Mouse (Mus musculus): ENCODE results near the gene Nfkbid. TPM values are rescaled to one million over a fixed set of nuclear protein-coding genes. Genes with fewer than 3 reads are reported as not detected.

Nfkbid gene
- polyA plus RNA-seq, 1 experiment from 2014 or later = 1.5 TPM

GRCm38 (mm10) chr7:30434701-30435100, 13.2 kb downstream of the Nfkbid start:
- WGBS = 70% methylated on average over 10 of the region's 10 CpGs
- Histone ChIP-seq H3K4me3 (no peak overlapping the region), H3K4me1 (replicated peaks) (0 out of 2 replicates have a peak, but pooled peaks cover 3% of the 10 kb centered on the region), H3K27me3 (ENCODE audit: insufficient read depth, poor library complexity, severe bottlenecking) (peaks cover 30% of the 10 kb centered on the region), H3K36me3 (peaks cover 41% of the 10 kb centered on the region), H3K9me3 (no peaks in the 10 kb centered on the region), H3K27ac (no peak overlapping the region)
- DNase-seq (ENCODE audit: low spot score) = no peak

GRCm38 (mm10) chr7:30435156-30435555, 13.6 kb downstream of the Nfkbid start:
- WGBS = 45% methylated on average over 9 of the region's 9 CpGs
- no peak overlapping the region for H3K4me3 ChIP-seq
- no peaks in the 10 kb centered on the region for H3K9me3 ChIP-seq
- H3K4me1 ChIP-seq (replicated peaks) = 0 out of 2 replicates have a peak, but pooled peaks cover 3% of the 10 kb centered on the region
- no peak overlapping the region for H3K27ac ChIP-seq
- DNase-seq (ENCODE audit: low spot score) = no peak
- peaks cover 46% of the 10 kb centered on the region for H3K36me3 ChIP-seq
- peaks cover 35% of the 10 kb centered on the region for H3K27me3 ChIP-seq (ENCODE audit: insufficient read depth, poor library complexity, severe bottlenecking)

GRCm38 (mm10) chr7:30436879-30437278, 15.3 kb downstream of the Nfkbid start:
- H3K36me3 ChIP-seq = peaks cover 60% of the 10 kb centered on the region
- H3K4me1 ChIP-seq (replicated peaks) = 0 out of 2 replicates have a peak, but pooled peaks cover 3% of the 10 kb centered on the region
- 10% methylated on average over 10 of the region's 10 CpGs for WGBS
- no peak overlapping the region for H3K27ac ChIP-seq
- H3K27me3 ChIP-seq (ENCODE audit: insufficient read depth, poor library complexity, severe bottlenecking) = peaks cover 50% of the 10 kb centered on the region
- no peak overlapping the region for H3K4me3 ChIP-seq
- DNase-seq (ENCODE audit: low spot score) = no peak
- H3K9me3 ChIP-seq = no peaks in the 10 kb centered on the region

GRCm38 (mm10) chr7:30439734-30440133, 18.2 kb downstream of the Nfkbid start:
- Histone ChIP-seq H3K36me3 (peaks cover 73% of the 10 kb centered on the region), H3K4me1 (replicated peaks) (peaks cover 21% of the 10 kb centered on the region), H3K4me3 (no peak overlapping the region), H3K9me3 (no peaks in the 10 kb centered on the region), H3K27ac (no peak overlapping the region), H3K27me3 (ENCODE audit: insufficient read depth, poor library complexity, severe bottlenecking) (peaks cover 78% of the 10 kb centered on the region)
- DNase-seq (ENCODE audit: low spot score) = no peak
- WGBS = 78% methylated on average over 13 of the region's 13 CpGs

- Histone ChIP-seq H3K4me3 (no peak overlapping the region), H3K4me1 (replicated peaks) (peaks cover 31% of the 10 kb centered on the region), H3K9me3 (no peaks in the 10 kb centered on the region), H3K36me3 (peaks cover 63% of the 10 kb centered on the region), H3K27me3 (ENCODE audit: insufficient read depth, poor library complexity, severe bottlenecking) (peaks cover 81% of the 10 kb centered on the region), H3K27ac (no peak overlapping the region)
- peak; percentile 55 for DNase-seq (ENCODE audit: low spot score)
- 17% methylated on average over 5 of the region's 5 CpGs for whole genome bisulfite sequencing
Observed at GRCm38 (mm10) chr7:30440697-30441096, 19.2 kb downstream of the Nfkbid start.

GRCm38 (mm10) chr7:30443696-30444095, 22.2 kb downstream of the Nfkbid start:
- Histone ChIP-seq H3K27ac (no peak overlapping the region), H3K27me3 (ENCODE audit: insufficient read depth, poor library complexity, severe bottlenecking) (peaks cover 73% of the 10 kb centered on the region)
- no peak for DNase-seq (ENCODE audit: low spot score)

GRCm38 (mm10) chr7:30444154-30444970, 22.8 kb downstream of the Nfkbid start:
- Histone ChIP-seq H3K9me3 (peaks cover 21% of the 10 kb centered on the region; the same call in 1 of the 2 replicates), H3K27ac (peak overlapping the region; percentile 90), H3K36me3 (peaks cover 39% of the 10 kb centered on the region), H3K4me1 (replicated peaks) (peaks cover 31% of the 10 kb centered on the region), H3K27me3 (ENCODE audit: insufficient read depth, poor library complexity, severe bottlenecking) (peaks cover 73% of the 10 kb centered on the region), H3K4me3 (peak overlapping the region; percentile 79)
- WGBS = under 1% methylated on average over 38 of the region's 38 CpGs
- peak; percentile 80 for DNase-seq (ENCODE audit: low spot score)

More at GRCm38 (mm10) chr7:30443696-30444095, 22.2 kb downstream of the Nfkbid start:
- 23% methylated on average over 9 of the region's 9 CpGs for WGBS
- Histone ChIP-seq H3K36me3 (peaks cover 45% of the 10 kb centered on the region), H3K9me3 (peaks cover 21% of the 10 kb centered on the region; the same call in 1 of the 2 replicates), H3K4me1 (replicated peaks) (peaks cover 31% of the 10 kb centered on the region), H3K4me3 (peak overlapping the region; percentile 79)

GRCm38 (mm10) chr7:30444971-30445751, 23.6 kb downstream of the Nfkbid start, which contains the start of gene Aplp1:
TSS of gene Aplp1 (minus strand) at chr7:30445535.
- WGBS = under 1% methylated on average over 65 of the region's 72 CpGs
- H3K36me3 ChIP-seq = peaks cover 32% of the 10 kb centered on the region
- H3K4me1 ChIP-seq (replicated peaks) = peaks cover 31% of the 10 kb centered on the region
- H3K27me3 ChIP-seq (ENCODE audit: insufficient read depth, poor library complexity, severe bottlenecking) = peaks cover 66% of the 10 kb centered on the region
- H3K4me3 ChIP-seq = peak within 1 kb of the TSS; percentile 79
- peak; percentile 79 for DNase-seq (ENCODE audit: low spot score)
- peaks cover 21% of the 10 kb centered on the region; the same call in 1 of the 2 replicates for H3K9me3 ChIP-seq
- H3K27ac ChIP-seq = peak within 1 kb of the TSS; percentile 90

- WGBS = 78% methylated on average over 7 of the region's 7 CpGs
- H3K4me1 ChIP-seq (replicated peaks) = peaks cover 22% of the 10 kb centered on the region
- DNase-seq (ENCODE audit: low spot score) = no peak
- H3K27ac ChIP-seq = no peak overlapping the region
- no peak overlapping the region for H3K4me3 ChIP-seq
- 0 out of 2 replicates have a peak, but pooled peaks cover 3% of the 10 kb centered on the region for H3K36me3 ChIP-seq
- H3K9me3 ChIP-seq = peaks cover 21% of the 10 kb centered on the region; the same call in 1 of the 2 replicates
- H3K27me3 ChIP-seq (ENCODE audit: insufficient read depth, poor library complexity, severe bottlenecking) = peaks cover 67% of the 10 kb centered on the region
Observed at GRCm38 (mm10) chr7:30450241-30450640, 28.7 kb downstream of the Nfkbid start.

GRCm38 (mm10) chr7:30453327-30453726, 31.8 kb downstream of the Nfkbid start:
- H3K4me3 ChIP-seq = peak overlapping the region; percentile 32

GRCm38 (mm10) chr7:30453766-30454165, 32.2 kb downstream of the Nfkbid start:
- 2% methylated on average over 25 of the region's 25 CpGs for WGBS
- Histone ChIP-seq H3K9me3 (no peaks in the 10 kb centered on the region), H3K36me3 (no peaks in the 10 kb centered on the region), H3K27me3 (ENCODE audit: insufficient read depth, poor library complexity, severe bottlenecking) (peaks cover 86% of the 10 kb centered on the region), H3K27ac (no peak overlapping the region), H3K4me3 (peak overlapping the region; percentile 32), H3K4me1 (replicated peaks) (peaks cover 40% of the 10 kb centered on the region)
- DNase-seq (ENCODE audit: low spot score) = no peak

More at GRCm38 (mm10) chr7:30453327-30453726, 31.8 kb downstream of the Nfkbid start:
- DNase-seq (ENCODE audit: low spot score) = no peak
- 14% methylated on average over 25 of the region's 25 CpGs for WGBS
- Histone ChIP-seq H3K9me3 (peaks cover 1% of the 10 kb centered on the region; the same call in 1 of the 2 replicates), H3K27ac (no peak overlapping the region; the same call in 1 of the 2 replicates), H3K4me1 (replicated peaks) (peaks cover 36% of the 10 kb centered on the region), H3K27me3 (ENCODE audit: insufficient read depth, poor library complexity, severe bottlenecking) (peaks cover 82% of the 10 kb centered on the region), H3K36me3 (0 out of 2 replicates have a peak, but pooled peaks cover under 1% of the 10 kb centered on the region)

GRCm38 (mm10) chr7:30454259-30454658, 32.7 kb downstream of the Nfkbid start:
- no peak for DNase-seq (ENCODE audit: low spot score)
- H3K27ac ChIP-seq = no peak overlapping the region
- WGBS = 7% methylated on average over 6 of the region's 6 CpGs
- peak overlapping the region; percentile 32 for H3K4me3 ChIP-seq
- no peaks in the 10 kb centered on the region for H3K36me3 ChIP-seq
- H3K4me1 ChIP-seq (replicated peaks) = peaks cover 43% of the 10 kb centered on the region
- peaks cover 91% of the 10 kb centered on the region for H3K27me3 ChIP-seq (ENCODE audit: insufficient read depth, poor library complexity, severe bottlenecking)
- H3K9me3 ChIP-seq = no peaks in the 10 kb centered on the region

Measured in hindbrain, embryonic 10.5 days (tissue).